Mouse (Mus musculus): Measurements from ENCODE around the gene Cabp4.

The Cabp4 gene

DNA sequence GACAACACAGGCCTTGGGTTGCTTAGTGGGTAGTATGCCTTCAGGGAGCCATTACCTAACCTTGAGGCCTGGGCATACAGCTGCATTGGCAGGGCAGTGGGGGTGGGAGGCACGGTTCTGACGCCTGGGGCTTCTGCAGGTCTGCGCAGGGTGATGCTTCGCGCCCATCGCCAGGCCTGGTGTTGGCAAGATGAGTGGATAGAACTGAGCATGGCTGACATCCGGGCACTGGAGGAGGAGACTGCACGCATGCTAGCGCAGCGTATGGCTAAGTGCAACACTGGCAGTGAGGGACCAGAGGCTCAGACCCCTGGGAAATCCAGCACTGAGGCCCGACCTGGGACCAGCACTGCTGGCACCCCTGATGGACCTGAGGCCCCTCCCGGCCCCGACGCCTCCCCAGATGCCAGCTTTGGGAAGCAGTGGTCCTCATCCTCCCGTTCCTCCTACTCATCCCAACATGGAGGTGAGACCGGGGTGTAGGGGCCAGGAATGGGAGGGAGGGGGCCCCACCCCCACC lies 39.1 kb downstream of the Cabp4 start:
- in situ Hi-C loops (cut with MboI; ENCODE audit: low sequenced_read_pairs) = no loop called here

DNA sequence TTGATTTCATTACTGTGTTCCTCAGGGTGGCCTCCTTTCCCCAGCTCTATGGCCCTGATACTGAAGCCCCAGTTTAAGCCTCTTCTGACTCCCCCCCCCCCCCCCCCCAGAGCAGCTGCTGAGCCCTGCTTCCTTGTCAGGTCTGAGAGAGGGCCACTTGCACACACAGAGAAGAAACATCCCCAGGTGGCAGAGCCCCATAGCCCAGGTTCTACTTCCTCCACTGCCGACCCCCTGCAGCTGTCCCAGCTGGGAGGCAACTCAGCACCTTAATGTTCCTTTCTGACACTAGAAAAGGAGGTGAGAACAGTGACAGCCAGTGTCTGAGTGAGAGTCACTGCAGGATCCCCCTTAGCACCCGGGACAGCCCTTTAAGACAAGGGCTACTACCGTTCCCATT lies 40.0 kb downstream of the Cabp4 start:
- in situ Hi-C loops (cut with MboI; ENCODE audit: low sequenced_read_pairs) = no loop called here

DNA sequence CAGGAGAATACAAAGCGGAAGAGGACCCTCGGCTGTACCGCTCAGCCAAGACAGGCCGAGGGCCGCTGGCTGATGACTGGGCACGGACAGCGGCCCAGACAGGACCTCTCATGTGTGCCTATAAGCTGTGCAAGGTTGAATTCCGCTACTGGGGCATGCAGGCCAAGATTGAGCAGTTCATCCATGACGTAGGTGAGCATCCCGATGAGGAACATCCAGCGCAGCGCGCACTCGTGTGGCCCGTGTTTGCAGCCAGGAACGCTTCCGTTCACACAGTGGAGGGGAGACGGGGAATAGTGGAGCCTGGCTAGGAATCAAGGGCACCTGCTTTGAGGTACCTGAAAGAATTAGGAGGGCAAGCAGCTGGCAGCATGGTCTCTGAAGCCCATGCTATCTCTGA lies 40.5 kb downstream of the Cabp4 start:
- in situ Hi-C loops (cut with MboI; ENCODE audit: low sequenced_read_pairs) = no loop called here

DNA sequence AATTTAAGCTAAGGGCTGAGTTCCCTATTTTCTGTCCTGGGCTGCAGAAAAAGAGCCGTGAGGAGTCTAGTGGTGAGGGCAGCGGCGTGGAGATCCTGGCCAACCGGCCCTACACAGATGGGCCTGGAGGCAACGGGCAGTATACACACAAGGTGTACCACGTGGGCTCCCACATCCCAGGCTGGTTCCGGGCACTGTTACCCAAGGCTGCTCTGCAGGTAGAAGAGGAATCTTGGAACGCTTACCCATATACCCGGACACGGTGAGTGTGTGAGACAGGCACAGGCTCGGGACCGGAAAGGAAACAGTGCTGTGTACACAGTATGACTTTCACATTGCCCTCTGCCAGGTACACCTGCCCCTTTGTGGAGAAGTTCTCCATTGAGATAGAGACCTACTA lies 41.2 kb downstream of the Cabp4 start:
- in situ Hi-C loops (cut with MboI; ENCODE audit: low sequenced_read_pairs) = no loop called here

DNA sequence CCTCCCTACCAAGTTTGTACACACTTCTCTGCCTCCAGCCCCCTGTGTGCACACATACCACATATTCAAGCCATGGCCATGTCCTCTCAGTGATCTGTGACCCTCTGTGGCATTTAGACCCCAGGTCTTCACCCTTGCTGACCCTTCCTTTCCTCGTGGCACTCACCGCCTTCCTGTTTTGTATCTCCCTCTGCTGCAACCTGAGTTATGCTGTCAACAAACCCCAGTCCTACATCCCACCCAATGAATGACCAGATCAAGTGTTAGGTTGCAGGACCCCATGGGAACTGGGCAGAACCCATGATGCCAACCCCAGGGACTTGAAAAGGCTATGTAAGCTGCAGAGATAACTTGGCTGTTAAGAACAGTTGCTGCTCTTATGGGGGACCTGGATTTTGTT lies 41.8 kb downstream of the Cabp4 start:
- in situ Hi-C loops (cut with MboI; ENCODE audit: low sequenced_read_pairs) = no loop called here

DNA sequence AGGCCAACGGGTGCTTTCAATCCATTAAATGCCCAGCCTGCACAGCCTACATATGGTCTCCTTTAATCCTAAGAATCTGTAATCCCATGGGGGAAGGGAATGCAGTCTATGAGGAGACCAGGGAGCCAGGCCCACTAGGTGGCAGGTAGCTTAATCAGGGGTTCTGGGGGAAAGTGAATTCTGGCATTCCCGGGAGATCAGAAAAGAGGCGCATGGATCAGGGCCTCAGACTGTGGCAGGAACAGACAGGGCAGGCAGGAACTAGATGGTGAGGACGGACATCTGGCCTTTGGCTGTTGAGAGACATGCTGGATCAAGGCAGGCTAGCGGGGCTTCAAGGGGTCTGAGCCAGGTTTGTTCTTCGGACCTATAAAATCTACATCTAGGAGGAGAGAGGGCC lies 42.4 kb downstream of the Cabp4 start:
- in situ Hi-C loops (cut with MboI; ENCODE audit: low sequenced_read_pairs) = no loop called here

DNA sequence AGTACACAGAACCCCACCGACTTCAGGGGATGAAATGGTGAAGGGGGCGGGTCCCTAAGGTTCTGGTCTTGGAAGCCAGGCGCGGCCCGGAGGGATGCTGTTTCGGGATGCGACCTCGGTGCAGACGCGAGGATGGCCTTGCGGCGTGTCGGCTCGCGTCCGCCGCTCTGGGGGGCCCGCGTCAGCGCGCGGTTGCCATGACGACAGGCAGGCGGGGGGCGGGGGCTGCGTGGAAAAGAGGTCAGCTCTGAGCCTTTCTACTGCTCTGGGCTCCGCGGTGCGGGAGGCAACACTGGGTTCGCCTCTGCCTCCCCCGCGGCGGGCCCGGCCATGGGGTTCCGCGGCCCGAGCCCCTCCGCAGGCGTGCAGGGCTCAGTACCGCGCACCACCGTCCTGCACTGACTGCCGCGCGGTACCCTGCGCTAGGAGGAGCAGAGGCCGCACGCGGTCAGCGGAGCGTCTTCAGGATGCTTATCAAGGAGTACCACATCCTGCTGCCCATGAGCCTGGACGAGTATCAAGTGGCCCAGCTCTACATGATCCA lies 43.0 kb downstream of the Cabp4 start:
- in situ Hi-C loops (cut with MboI; ENCODE audit: low sequenced_read_pairs) = no loop called here

DNA sequence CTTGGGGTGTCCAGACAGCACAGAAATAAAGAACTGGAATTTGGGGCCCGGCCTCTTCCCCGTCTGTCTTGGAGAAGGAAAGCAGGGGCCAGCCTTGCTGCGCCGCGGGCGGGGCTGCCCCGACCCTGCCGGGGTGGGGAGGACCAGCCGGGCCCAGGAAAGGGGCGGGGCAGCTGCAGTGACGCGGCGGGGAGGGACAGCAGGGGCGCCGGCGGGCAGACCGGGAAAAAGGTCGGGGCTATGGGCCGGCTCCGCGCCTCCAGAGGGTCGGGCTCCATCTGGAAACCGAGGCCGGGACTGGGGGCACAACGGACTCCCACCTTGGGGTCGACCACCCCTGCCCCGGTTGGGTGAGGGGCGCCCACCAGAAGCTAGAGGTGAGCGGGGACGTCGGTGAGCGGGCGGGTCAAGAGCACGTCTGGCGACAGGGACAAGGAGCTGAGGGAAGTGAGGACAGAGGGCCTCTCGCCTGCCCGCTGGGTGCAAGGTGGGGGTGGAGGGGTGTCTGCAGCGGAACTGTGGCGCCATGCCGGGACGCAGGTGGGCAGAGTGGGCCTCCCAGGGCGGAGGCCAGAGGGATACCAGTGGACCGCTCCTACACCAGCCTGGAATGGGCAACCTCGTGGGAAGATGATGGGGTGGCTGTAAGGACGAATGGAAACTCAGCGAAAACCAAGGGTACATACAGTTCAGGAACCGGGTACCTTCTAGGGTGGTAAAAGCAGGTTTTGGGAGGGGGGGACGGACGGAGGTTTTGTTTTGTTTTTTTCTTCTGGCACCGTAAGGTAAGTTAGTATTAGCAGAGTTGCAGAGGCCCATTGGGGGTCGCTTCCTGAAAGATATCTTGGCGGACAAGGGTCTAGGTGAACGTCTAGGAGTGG lies 43.8 kb downstream of the Cabp4 start, which contains the start of gene Pitpnm1:
Pitpnm1 (plus strand) TSS at position 162 of the 881 bp plus-strand sequence.
- in situ Hi-C loops (cut with MboI; ENCODE audit: low sequenced_read_pairs) = no loop called here

DNA sequence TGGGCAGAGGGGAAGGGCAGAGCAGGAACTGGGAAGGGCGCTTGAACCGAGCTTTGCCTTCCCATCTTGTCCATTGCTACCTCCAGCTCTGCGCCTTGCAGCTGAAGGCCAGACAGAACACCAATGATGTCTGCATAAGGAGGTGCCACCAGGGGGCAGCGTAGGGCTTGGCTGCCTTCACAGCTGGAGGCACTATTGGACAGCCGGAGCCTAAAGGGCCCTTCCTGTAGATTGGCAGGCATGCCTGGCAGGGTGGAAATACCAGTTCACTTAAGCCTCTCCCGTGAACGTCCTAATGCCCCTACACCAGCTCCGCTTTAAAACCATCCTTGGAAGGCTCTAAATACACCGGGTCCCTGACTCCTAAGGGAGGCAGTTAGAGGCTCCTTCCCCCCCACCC lies 44.8 kb downstream of the Cabp4 start:
- in situ Hi-C loops (cut with MboI; ENCODE audit: low sequenced_read_pairs) = no loop called here

DNA sequence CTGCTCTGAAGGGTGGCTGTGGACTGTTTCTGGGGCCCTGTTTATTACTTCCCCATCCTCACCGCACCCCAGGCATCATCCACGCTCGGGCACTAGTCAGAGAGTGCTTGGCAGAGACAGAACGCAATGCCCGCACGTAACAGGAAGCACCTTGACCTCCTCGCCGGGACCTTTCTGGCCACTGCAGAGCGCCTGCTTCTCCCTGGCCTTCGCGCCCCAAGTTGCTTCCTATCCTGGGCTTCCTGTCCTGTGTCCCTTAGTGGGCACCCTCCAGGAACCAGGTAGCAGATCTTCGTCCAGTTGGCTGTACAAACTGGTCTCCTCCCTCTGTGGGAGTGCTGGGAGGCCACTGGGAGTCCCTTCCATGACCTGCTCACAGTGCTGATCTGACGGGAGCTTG lies 45.4 kb downstream of the Cabp4 start:
- in situ Hi-C loops (cut with MboI; ENCODE audit: low sequenced_read_pairs) = no loop called here

DNA sequence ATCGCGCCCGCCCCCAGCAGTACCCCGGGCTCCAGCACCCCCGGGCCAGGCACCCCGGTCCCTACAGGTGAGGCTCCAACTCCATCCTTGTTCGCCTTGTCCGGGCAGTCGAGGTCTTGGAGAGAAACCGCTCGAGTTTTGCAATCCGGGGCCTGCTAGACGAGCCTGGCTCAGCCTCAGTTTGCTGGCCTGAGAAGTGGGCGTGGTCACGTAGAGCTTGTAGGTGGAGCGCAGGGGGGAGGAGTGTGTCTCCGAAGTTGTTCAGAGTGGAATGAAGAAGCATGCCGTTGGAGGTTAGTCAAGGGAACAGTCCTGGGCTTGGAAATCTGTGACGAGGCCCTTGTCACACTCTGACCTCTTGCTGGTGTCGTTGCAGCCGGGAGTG lies 46.4 kb downstream of the Cabp4 start:
- in situ Hi-C loops (cut with MboI; ENCODE audit: low sequenced_read_pairs) = no loop called here

DNA sequence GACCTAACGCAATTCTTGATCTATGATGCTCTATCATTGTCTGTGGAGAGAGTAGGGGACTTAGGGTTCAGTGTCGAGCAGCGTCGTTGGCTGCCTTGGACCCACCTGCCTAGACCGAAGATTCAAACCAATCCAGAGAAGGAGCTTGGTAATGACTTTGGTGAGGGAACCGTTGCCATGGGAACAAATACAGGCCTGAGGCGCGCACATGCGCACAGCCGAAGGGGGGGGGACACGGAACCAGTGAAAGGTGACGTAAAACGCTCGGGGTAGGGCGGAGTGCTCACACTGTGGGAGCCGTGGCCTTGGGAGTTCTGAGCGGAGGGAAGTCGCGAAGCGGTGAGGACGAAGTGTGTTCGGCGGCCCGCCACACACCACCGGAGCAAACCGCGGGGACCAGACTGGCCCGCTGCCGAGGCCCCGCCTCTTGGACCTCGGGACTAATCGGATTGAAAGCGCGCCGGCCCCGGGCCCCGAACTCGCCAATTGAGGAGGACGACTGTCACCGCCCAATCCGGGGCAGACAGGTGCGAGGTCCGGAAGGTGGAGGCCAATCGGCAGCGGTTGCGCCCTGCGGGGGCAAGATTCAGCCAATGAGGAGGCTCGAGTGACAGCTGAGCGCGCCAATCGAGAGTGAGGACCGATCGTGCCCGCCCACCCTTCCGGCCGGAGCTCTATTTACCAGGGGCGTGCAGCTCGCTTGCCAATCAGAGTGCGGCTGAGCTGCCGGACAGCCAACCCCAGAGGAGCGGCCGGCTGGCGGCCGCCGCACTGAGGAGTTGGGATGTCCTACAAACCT lies 47.0 kb downstream of the Cabp4 start, which contains the start of gene Cdk2ap2:
Cdk2ap2 (plus strand) TSS at position 541 of the 799 bp plus-strand sequence.
- in situ Hi-C loops (cut with MboI; ENCODE audit: low sequenced_read_pairs) = no loop called here

DNA sequence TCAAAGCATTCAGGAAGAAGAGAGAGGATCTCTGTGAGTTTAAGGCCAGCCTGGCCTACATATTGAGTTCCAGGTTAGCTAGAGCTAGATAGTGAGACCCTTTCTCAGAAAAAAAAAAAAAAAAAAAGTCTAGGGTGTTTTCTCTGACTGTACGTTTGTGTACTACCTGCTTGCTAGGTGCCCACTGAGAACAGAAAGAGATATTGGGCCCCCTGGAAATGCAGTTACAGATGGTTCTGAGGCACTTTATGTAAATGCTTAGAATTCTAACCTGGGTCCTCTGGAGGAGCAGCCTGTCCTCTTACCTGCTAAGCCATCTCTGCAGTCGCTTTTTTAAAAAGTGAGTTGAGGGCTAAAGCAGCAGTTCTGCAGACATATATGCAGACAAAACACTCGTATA lies 48.0 kb downstream of the Cabp4 start:
- in situ Hi-C loops (cut with MboI; ENCODE audit: low sequenced_read_pairs) = no loop called here

DNA sequence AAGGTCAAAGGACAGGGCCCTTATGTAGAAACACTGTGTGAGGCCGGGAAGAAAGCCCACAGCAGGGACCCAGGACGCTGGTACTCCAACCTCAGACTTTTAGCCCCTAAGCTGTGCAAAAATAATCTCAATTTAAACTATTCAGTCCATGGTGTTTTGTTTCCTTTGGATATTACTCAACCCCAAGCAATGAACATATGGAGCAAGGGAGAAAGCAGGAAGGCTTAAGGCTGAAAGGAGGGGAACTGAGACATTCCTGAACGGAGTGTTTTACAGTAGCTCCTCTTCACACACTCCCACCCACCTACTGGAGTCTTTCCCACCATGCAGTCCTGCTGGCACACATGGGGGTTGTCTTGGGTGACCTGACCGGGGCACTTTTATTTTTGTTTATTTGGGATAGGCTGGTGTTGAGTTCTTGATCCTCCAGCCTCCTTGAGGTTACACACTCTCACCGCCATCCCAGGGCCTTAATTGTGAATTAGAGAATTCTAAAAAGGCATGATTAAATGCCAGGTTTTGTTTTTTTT lies 49.0 kb downstream of the Cabp4 start:
- in situ Hi-C loops (cut with MboI; ENCODE audit: low sequenced_read_pairs) = no loop called here

DNA sequence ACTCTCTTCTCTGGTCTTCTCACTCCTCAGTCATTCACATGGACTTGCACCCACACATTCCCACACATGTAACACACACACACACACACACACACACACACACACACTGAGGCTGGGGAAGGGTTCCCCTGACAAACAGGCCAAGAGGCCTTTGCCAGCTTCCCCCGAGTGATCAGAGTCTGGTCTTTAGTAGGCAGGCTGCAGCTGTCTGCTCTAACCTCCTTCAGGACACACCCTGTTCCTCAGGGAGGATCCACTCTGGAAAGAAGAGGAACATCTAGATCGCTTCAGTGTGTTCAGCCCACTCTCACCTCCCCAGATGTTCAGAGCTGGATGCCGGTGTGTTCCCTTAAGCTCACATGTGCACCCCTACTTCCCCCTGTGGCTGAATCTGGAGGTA lies 49.5 kb downstream of the Cabp4 start:
- in situ Hi-C loops (cut with MboI; ENCODE audit: low sequenced_read_pairs) = no loop called here

DNA sequence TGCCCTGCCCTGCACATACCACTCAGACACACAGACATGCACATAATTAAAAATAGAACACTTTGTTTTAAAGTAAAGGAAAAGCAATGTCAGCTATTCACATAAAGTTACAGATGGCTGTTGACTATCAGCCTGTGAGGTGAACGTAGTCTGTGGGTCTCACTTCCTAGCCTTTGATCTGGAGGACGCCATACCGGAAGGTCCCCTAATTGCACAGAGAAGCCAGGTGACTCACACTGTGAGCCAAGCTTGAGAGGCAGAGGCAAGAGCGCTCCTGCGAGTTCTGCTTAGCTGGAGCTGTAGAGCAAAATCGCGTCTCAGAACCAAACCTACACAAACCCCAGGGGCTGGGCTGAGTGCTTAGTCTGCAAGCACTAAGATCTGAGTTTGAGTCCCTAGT lies 50.1 kb downstream of the Cabp4 start:
- in situ Hi-C loops (cut with MboI; ENCODE audit: low sequenced_read_pairs) = no loop called here

DNA sequence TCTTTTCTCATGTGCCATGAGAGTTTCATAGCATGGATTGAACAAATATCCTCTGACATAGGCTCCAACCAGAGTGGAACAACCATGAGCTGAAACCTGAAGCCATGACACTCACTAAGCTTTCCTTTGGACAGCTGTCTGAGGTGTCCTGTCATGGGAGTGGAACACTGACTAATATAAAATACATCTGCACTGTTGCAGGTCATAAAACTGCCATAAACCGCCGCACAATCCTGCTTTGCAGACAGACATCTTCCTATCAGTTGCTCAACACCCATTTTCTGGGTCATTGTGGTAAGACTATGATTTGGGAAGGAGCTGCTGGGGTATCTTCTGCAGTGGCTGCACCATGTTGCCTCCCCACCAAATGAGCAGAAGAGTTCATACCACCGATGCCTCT lies 51.1 kb downstream of the Cabp4 start:
- in situ Hi-C loops (cut with MboI; ENCODE audit: low sequenced_read_pairs) = no loop called here

DNA sequence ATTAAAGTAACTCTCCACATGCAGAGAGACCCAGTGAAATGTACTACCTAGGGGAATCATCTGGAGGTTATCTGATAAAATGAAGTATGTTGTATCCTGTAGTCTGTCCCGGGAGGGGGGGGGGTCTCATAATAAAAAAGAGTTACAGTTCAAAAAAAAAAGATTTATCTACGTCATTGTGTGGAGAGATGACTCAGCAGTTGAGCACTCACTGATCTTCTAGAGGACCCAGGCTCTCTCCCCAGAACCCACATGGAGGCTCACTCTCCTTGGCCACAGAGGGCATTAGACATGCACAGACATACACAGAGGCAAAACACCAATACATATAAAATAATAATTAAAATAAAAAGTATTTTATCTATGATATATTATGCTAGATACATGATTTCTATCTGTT lies 52.5 kb downstream of the Cabp4 start:
- in situ Hi-C loops (cut with MboI; ENCODE audit: low sequenced_read_pairs) = no loop called here

DNA sequence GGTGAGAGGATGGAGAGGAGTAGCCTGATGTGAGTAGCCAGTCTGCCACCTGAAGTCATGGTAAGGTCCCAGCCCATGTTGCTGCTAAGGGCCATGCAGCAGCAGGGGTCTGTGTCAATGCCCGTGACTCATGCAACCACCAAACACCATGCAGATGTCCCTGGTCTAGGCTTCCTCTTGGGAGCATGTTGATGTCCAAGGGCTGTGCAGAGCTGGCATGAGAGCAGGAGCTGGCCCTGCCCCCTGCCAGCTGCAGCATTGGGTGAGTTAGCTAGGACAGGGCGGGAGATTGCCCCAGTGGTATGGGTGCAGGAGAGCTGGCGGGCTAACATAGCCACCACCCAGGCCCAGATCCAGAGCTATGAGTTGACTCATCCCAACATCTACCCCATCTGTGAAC lies 53.4 kb downstream of the Cabp4 start:
- in situ Hi-C loops (cut with MboI; ENCODE audit: low sequenced_read_pairs) = no loop called here

DNA sequence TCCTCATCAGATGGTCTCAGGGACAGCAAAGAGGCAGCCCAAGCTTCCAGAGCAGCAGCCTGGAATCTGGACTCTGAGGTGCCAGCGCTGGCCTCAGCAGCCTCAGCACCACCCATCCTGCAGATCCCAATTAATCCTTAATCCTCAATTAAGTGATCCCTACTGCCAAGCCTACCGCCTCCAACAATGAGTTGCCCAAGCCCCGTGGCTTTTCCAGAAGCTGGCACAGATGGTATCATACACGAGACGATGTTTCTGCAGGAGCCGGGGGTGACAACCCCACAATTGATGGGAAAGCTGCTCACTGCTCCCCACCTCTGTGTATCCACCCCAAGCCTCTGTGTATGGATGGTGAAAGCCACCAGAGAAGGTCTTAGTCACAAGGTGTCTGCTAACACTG lies 54.7 kb downstream of the Cabp4 start:
- in situ Hi-C loops (cut with MboI; ENCODE audit: low sequenced_read_pairs) = no loop called here

DNA sequence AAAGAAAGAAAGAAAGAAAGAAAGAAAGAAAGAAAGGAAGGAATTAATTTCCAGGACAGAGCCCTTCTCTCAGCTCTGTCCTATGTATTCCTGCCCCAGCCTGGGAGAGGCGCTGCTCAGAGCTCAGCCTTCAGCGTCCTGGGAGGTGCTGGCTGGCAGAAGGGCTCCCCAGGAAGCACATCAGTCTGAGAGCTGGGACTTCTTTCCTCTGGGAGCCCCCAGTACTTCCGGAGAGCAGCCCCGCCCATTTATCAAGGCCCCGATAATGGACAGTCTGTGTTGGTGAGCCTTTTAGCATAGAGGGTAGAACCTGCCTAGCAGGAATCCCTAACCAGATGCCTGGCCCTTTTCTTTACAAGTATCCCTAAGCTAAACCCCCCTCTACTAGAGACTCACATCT lies 55.7 kb downstream of the Cabp4 start:
- in situ Hi-C loops (cut with MboI; ENCODE audit: low sequenced_read_pairs) = no loop called here
